Mouse (Mus musculus): ENCODE measurements around the gene Gdap1l1.
"Not testable (repeated sequence)": the region's sequence is repeated elsewhere in the genome, so short reads cannot be mapped to it uniquely, and the experiment has no call there.

Gdap1l1 gene

DNA sequence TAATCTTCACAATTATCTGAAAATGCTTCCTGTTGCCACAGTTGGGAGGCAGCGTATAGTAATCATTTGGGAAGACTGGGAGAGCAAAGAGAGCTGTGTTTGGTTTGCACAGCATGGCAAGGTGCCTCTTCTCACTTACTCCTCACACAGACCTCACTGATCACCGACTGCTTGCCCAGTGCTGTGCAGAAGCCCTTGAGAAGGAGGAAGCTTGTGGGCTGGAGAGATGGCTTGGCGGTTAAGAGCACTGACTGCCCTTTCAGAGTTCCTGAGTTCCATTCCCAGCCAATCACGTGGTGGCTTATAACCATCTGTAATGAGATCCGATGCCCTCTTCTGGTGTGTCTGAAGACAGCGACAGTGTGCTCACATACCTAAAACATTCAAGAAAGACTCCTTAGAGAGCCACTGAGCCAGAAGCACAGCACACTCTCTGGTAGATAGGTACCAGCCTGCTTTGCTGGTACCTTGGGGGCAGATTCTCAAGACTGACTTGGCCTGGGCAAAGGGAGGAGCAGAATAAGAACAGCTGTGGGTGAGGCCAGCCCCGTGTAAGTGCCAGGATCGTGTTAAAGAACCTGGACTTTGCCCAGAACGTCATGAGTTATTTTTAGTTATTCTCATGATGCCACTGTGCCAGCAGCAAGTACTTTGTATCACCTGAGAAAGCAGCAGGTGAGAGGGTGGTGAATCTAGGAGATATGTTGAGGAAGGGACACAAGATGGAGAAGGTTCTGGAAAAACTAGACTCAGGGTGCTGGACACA lies 15.2 kb upstream of the Gdap1l1 start:
- no peak for DNase-seq (ENCODE audit: extremely low spot score, low read depth, low spot score)

DNA sequence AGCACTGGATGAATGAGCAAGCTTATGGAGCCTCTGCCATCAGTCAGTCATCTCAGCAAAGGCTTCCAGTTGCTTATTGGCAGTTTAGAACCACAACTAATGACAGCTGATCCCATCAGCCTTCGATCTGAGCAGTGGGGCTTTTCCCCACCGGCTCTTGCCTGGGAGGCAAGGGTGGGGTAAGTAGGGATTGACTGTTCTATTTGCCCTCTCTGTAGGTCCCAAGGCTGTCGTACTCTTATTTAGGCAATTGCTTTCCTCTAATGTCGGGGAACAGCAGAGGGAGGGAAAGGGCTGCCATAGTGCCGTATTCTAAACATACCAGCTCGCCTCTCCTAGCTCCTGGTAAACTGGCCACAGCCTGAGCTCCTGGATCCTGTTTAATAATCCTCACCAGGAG lies 13.7 kb upstream of the Gdap1l1 start, which contains the start of gene Oser1:
Oser1 (minus strand) TSS at position 101 of the 400 bp plus-strand sequence.
- DNase-seq (ENCODE audit: extremely low spot score, low read depth, low spot score): no peak

DNA sequence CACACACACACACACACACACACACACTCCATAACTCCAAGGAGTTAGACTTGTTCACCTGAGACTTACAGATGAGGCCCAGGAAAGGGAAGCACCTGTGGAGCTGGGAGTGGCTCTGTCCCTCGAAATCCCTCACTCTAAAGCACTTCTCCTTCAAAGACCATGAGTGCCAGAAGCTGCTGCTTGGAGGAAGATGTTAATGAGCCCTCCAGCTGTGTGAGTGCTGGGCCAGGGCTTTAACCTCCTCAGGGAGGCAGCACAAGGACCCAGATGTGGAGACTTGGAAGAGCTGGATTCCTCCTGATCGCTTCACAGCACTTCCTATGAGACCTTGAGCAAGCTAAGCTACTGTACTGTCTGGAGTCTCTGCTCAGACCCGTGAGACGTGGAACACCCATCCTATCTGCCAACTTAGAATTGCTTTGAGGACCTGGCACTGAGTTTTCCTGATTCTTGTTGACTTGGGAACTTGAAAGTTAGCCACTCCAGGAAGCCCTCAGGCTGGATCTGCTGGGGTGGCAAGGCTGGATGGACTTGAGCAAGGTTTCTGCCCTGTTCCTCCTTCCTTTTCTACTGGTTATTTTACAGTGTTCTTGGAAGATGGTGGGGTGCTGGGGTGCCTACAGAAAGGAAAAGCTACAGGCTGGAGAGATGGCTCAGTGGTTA lies 9.8 kb upstream of the Gdap1l1 start:
- DNase-seq (ENCODE audit: extremely low spot score, low read depth, low spot score): no peak

DNA sequence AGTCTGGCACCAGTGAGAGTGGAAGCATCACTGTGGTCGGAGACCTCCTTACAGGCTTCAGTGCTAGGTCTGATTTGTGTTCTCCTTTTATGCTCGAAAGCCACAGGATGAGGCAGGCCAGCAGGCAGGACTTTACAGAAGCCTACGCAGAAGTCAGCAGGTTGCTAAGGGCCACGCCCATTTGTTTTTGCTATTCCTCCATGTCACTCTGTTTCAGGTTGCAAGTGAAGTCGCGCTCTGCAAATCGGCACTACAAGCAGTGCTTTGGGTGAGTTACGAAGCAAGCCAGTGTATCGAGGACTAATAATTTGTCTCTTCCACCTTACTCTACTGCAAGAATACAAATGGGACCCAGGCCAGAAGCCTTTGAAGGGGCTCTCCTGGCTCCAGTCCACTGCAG lies 7.0 kb upstream of the Gdap1l1 start:
- no peak for DNase-seq (ENCODE audit: extremely low spot score, low read depth, low spot score)

DNA sequence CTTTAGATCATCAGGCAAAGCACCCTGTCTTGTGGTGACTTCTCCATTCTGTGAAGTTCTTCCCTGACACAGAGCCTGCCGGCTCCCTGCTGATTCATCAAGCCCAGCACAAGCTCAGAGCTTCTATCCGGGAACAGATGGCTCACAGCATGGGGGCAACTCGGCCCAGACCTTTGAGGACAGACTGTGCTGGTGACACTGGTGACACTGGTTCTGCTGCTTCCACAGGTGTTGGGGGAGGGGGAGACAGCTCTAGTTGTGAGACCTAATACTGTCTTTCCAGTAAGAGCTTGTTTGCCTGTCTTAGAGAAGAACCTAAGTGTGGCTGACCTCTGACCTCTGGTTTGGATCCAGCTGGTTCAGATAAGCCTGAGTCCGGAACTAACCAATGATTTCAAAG lies 4.3 kb upstream of the Gdap1l1 start:
- no peak for DNase-seq (ENCODE audit: extremely low spot score, low read depth, low spot score)

DNA sequence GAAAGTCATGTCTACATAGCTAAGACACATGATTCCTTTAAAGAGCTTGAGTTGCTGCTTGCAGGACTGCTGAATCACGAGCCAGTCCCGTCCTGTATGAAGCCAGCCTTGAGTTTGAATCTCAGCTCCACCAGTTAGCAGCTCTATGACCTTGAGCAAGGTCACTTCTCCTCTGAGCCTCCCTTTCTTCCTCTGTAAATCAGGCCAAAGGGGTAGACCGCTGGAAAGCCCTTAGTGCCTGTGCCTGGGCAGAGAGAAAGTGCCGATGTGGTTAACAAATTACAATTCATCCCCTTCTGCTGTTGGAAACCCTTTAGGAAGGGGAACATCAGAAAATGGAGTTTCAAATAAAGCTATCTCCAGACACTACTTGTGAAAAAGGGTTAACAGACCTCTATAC lies 476 bp upstream of the Gdap1l1 start:
- DNase-seq (ENCODE audit: extremely low spot score, low read depth, low spot score): no peak

DNA sequence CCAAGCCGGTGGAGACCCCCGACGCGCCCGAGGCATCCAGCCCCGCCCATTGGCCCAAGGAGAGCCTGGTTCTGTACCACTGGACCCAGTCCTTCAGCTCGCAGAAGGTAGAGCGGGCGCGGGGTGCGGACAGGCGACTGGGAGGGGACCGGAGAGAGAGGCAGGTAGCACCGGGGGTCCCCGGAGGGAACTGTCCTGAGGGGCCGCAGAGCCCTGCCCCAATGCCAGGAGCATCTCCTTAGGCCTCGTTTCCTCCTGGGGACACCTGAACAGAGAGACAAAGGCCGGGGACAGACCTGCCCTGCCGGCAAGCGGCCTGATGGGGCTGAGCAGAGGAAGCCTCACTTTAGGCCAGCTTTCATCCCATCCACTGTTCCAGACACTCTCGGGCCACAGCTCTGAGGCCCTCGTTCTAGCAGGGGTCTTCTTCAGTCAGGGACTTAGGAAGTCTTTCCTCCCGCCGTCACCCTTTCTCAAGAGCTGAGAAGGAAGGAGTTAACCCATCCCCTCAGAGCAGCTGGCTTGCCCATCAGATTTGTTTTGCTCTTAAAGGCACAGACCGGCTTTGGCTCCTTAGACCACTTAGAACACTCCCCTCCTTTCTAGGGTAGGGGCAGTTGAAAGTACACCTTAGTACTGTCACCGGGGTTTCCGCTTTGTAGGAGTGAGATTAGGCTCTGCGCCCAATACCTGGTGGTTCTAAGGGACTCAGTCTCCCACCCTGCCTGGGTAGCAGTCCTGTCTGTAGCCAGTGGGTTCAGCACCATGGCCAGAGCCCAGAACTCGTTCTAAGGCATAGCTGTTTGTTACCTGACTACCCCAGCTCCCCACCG lies 559 bp downstream of the Gdap1l1 start:
- DNase-seq (ENCODE audit: extremely low spot score, low read depth, low spot score): peak; percentile 35

DNA sequence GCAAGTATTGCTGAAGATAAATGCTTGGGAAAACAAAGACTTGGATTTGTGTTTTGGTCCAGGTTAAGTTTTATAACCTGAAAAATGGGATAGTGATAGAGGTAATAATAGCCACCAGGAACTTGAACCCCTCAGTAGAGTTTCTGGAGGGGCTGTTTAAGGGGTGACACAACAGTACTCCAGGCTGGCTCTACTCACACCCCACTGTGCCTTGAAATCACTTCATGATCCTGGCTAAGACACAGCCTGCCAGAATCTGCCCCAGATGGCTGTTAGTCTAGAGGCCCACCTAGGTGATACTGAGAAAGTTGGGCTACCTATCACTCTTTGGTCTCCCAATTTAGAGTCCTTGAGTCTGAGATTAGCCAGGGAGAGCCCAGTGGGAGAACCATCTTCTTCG lies 1.2 kb downstream of the Gdap1l1 start:
- no peak for DNase-seq (ENCODE audit: extremely low spot score, low read depth, low spot score)

DNA sequence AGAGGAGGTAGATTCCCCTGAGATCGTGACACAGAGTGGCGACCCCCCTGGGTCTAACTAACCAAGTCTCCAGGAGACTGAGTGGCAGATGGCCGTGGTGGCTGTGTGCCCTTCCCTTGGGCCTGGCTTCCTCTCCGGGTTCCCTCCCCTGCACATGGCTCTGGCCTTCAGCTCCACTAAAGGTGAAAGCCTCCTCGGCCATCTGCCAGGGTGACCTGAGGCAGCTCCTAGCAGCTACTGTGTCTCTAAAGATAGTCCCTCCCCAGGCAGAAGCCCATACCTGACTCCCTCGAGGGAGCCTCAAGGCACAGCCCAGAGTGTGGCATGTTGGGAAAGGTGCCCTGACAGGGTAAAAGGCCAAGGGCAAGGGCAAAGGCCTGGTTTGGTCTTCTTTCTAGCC lies 5.3 kb downstream of the Gdap1l1 start:
- no peak for DNase-seq (ENCODE audit: extremely low spot score, low read depth, low spot score)

DNA sequence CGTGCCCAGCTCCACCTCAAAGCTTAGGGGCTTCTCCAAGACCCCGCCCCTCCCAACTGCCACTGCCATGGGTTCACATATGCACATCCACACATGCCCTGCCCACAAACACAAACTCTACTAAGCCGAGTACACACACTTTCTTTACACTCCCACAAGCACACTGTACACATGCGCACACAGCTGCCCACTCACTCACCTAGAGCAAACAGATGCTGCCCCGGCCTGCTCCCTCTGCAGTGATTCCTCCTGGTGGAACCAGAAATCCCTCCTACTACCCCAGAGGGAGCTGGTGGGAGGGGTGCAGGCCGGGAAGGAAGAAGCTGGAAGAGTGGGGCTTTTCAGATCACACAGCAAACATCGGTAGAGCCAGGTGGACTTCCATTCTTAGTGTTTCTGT lies 5.7 kb downstream of the Gdap1l1 start:
- no peak for DNase-seq (ENCODE audit: extremely low spot score, low read depth, low spot score)

DNA sequence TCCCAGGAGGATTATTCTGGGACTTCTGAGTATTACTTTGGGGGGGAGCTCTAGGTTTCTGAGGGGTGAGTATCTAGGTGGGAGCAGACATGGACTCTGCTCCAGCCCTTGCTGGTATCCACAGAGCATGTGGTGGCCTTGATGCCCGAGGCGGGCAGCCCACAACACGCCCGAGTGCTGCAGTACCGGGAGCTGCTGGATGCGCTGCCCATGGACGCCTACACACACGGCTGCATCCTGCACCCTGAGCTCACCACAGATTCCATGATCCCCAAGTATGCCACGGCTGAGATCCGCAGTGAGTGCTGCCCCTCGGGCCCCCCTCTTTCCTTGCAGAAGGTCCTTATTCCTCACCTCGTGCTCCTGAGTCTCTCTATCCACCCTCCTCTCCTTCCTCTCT lies 9.1 kb downstream of the Gdap1l1 start:
- DNase-seq (ENCODE audit: extremely low spot score, low read depth, low spot score): no peak

DNA sequence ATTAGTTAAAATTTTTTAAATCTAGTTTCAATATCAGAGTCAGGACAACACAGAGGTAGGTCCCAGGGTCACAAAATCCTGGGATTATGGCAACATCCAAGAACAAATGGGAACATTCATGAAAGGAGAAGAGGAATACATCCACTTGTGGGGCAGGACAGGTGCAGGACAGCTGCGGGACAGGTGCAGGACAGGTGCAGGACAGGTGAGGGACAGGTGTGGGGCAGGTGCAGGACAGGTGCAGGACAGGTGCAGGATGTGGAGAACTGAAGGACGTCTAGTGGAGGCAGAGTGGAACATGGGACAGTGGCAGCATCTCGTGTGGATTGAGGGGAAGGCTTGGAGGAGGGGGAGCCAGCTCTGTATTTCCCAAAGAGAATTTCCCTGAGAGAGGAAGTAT lies 11.0 kb downstream of the Gdap1l1 start:
- no peak for DNase-seq (ENCODE audit: extremely low spot score, low read depth, low spot score)

DNA sequence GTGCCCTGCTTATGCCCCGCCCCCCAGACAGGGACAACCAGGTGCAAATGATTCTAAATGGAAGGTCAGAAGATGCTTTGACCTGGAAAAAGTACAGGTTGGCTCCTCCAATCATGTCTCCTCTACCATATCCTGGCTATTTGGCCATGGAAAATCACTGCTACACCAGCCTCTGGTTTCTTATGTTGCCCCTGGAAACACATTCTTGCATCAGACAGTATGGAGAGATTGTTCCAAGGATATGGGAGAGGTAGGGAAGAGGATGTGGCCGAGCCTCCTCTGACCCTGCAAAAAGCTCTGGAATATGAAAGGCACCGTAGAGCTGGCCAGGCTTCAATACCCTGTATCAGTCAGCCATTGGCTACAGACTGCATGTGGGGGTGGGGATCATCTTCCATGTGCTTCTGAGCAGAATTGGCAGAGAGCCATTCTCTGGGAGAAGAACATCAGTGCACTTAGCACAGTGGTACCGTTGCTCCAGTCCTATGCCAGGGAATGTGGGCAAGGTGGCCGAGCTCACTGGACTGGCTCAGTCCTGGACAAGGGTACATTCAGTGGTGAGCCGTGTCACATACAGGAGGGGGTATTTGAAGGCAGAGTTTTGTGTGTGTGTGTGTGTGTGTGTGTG lies 12.5 kb downstream of the Gdap1l1 start:
- no peak for DNase-seq (ENCODE audit: extremely low spot score, low read depth, low spot score)

DNA sequence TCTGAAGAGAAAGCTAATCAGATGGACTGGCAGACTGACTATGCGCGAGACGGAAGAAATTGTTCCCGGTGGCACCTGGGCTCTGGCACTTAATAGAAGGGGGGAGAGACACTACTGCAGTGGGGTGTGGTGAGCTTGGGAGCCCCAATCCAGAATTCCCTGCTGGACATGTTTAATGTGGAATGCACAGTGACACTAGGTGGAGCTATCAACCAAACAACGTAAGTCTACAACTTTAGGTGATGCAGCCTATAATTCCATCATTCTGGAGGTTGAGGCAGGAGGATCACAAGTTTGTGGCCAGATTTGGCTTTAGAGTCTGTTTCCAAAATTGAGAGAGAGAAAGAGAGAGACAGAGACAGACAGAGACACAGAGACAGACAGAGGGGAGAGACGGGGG lies 14.5 kb downstream of the Gdap1l1 start:
- no peak for DNase-seq (ENCODE audit: extremely low spot score, low read depth, low spot score)

DNA sequence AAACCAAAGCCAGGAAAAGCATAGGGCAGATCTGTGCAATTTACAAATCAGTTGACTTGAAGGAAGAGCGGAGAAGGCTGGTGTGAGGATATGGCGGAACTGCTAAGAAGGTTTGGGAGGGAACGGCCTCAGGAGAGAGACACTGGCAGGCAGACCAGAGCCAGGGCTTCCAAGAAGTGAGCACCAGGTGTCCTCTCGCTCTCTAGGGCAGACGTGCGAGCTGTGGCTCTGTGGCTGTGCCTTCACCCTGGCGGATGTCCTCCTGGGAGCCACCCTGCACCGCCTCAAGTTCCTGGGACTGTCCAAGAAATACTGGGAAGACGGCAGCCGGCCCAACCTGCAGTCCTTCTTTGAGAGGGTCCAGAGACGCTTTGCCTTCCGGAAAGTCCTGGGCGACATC lies 15.1 kb downstream of the Gdap1l1 start:
- no peak for DNase-seq (ENCODE audit: extremely low spot score, low read depth, low spot score)

DNA sequence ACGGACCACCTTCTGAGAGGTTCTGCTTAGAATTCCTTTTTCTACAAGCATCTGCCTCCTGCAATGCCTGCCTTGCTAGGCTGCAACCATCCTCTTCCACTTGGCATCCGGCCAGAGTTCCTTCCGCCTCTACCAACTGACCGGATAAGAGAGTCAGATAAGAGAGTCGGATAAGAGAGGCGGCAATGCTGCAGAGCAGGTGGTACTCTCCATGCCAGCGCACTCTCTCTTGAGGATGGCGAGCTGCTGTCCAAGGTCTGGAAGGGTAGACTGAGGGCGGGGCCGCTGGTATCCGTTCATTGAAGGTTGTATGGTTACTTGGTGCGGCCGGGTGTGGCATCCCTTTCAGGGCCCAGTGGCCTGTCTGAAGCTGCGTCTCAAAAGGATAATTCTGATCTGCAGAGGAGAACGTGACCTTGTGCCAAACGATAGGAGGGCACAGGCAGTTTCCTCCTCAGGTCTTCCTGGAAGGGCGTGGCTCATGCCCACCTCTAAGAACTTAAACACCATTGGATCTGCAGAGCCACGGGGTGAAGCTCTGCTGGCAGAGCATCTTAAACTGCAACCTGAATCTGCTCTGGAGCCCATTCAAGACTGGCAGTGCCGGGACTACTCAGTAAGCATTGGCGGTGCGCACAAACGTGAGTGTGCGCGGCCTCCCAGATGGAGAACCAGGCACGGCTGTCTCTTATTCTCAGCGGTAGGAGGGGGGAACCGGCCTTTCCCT lies 20.4 kb downstream of the Gdap1l1 start:
- no peak for DNase-seq (ENCODE audit: extremely low spot score, low read depth, low spot score)

DNA sequence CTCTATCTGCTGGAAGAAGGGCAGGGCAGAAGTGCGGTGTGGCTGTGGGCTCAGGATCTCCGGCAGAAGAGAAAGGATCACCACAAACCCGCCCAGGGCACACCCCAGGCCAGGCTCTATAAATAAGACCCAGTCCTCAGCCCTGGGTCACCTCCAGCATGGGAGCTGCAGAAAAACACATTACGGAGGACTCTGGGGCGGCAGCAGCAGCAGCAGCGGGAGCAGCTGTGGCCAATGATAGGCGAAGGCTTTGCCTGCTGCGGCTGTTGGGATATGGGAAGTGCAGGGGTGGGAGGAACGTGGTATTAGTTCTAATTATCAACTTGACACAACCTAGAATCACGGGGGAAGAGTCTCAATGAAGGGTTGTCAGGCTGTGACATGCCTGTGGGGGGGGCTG lies 21.1 kb downstream of the Gdap1l1 start:
- DNase-seq (ENCODE audit: extremely low spot score, low read depth, low spot score): no peak

DNA sequence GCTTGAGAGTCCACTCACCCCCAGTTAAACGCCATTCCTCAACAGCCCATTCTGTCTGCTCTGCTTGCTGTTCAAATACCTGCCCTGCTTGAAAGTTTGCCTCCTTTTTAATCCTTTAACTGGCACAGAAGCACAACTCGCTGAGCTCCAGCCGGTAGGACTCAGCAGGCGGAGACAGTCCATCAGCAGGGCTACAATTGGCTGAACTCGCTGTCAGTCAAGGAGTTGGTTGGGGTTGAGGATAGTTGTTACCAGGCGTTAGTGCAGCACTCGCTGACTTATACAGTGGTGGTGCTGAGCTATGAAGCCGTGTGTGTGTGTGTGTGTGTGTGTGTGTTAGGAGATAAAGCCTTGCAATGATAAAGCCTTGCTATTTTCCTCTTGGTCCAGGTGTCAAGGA lies 22.3 kb downstream of the Gdap1l1 start:
- no peak for DNase-seq (ENCODE audit: extremely low spot score, low read depth, low spot score)

DNA sequence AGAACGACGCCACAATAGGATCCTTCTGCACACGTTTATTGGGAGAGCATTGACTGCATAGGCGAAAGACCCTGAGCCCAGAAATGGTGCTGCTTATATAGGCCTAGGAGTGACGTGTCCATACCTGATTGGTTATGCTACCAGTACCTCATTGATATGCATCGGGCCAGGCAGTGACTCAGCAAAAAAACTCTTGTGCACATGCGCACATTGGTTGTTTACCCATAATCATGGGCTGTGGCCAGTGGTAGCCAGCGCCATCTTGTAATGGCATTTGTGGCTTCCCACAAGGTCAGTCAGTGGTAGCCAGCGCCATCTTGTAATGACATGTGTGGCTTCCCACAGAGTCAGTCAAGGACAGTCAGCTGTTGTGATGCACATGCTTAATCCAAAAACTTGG lies 23.0 kb downstream of the Gdap1l1 start:
- not testable (repeated sequence) for DNase-seq (ENCODE audit: extremely low spot score, low read depth, low spot score)

DNA sequence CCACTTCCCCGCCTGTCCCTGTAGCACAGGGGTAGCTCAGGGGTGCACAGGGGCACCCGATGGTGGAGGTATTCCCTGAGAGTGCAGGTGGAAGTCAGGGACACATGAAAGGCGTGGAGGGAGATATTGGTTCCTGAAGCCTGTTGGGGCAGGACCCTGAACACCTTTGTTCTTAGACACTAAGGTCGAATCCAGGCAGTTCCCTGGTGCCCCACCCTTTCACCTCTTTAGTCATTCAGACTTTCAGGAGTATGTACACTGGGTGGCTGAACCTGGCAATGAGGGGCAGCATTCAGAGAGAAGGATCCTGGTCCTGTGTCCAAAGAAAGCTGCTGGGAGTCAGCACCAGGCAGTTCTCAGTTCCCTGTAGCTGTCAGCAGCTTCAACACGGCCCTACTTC lies 24.1 kb downstream of the Gdap1l1 start:
- no peak for DNase-seq (ENCODE audit: extremely low spot score, low read depth, low spot score)

DNA sequence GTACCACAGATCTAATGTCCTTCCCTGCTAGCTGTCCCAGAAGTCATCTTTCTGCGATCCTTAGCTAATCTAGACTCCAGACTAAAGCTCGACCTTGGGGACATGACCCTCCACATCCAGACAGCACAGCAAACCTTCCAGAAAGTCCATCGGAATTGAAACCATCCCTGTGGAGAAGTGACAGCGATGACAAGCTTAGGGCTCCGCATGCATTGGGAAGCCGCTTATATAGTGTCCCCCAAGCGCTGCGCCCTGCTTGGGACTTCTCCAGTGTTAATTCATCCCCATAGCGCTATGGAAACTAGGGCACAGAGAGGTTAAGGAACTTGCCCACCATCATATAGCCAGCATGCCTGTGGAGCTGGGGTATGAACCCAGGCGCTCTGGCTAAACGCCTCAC lies 24.5 kb downstream of the Gdap1l1 start:
- no peak for DNase-seq (ENCODE audit: extremely low spot score, low read depth, low spot score)
